Mouse (Mus musculus) limb, embryonic 13.5 days (tissue): Measurements from ENCODE around the gene Ascl4. TPM values are rescaled to one million over a fixed set of nuclear protein-coding genes. Genes with fewer than 3 reads are reported as not detected.

Experiments
- ATAC-seq: fragments of 200-750 bp; cut with Nextera tagmentation; 2 replicates; pipeline ENCODE4 v1.8.0; 2017; ENCODE audit warnings: low read depth, moderate number of reproducible peaks, moderate TSS enrichment; ENCODE audit not compliant: low FRiP score
- H3K27ac ChIP-seq: fragments of 300-500 bp; sonication (generic); 2 replicates; pipeline ENCODE4 v1.5.1; 2015; ENCODE audit warnings: inconsistent platforms, mild to moderate bottlenecking, moderate library complexity
- H3K27me3 ChIP-seq: fragments of 300-500 bp; sonication (generic); 2 replicates; pipeline ENCODE4 v1.6.1; 2015; ENCODE audit warnings: mild to moderate bottlenecking, inconsistent platforms
- H3K36me3 ChIP-seq: fragments of 300-500 bp; sonication (generic); 2 replicates; pipeline ENCODE4 v1.6.1; 2015; ENCODE audit warnings: inconsistent platforms, mild to moderate bottlenecking, moderate library complexity
- H3K4me1 ChIP-seq: fragments of 300-500 bp; sonication (generic); 2 replicates; pipeline ENCODE4 v1.6.1; 2015; ENCODE audit warnings: inconsistent platforms
- H3K4me2 ChIP-seq: fragments of 300-500 bp; sonication (generic); replicated peaks from 2 replicates; pipeline ENCODE4 v1.6.1; 2015; ENCODE audit warnings: inconsistent platforms, mild to moderate bottlenecking, moderate library complexity
- H3K4me3 ChIP-seq: fragments of 300-500 bp; sonication (generic); 2 replicates; pipeline ENCODE4 v1.5.1; 2015; ENCODE audit warnings: moderate library complexity, mild to moderate bottlenecking, inconsistent platforms
- H3K9ac ChIP-seq: fragments of 300-500 bp; sonication (generic); 2 replicates; pipeline ENCODE4 v1.6.1; 2015; ENCODE audit warnings: mild to moderate bottlenecking, inconsistent platforms
- H3K9me3 ChIP-seq: fragments of 300-500 bp; sonication (generic); 2 replicates; pipeline ENCODE4 v1.6.1; 2016; ENCODE audit warnings: inconsistent platforms
- WGBS: fragments of 180-500 bp; shearing (Covaris S2); methylation state at CpG from one replicate; pipeline ENCODE4 v1.1.7; 2015; 5-methylcytosine and 5-hydroxymethylcytosine counted together
- polyA plus RNA-seq: library from polyadenylated mRNA; unstranded; fragments of >200 nt; fragmentation: Nextera tagmentation; extraction: Ambion mirVana; gene quantifications from 2 replicates; pipeline ENCODE4 v1.2.1, GENCODE M21; 2015

Gene Ascl4
- polyA plus RNA-seq, 1 experiment from 2014 or later: 0.66 TPM

GRCm38 (mm10) chr10:85989412-85990115 is 62.1 kb downstream of the Ascl4 start:
- H3K36me3 ChIP-seq: no peaks in the 10 kb centered on the region
- no peak overlapping the region for H3K4me2 ChIP-seq
- 0 out of 2 replicates have a peak, but pooled peaks cover 3% of the 10 kb centered on the region for H3K4me1 ChIP-seq
- ATAC-seq: no peak
- H3K4me3 ChIP-seq: no peak overlapping the region
- H3K27me3 ChIP-seq: no peaks in the 10 kb centered on the region
- no peaks in the 10 kb centered on the region for H3K9me3 ChIP-seq
- WGBS: 72% methylated on average over 6 of the region's 6 CpGs
- no peak overlapping the region for H3K27ac ChIP-seq
- H3K9ac ChIP-seq: no peak overlapping the region

DNA sequence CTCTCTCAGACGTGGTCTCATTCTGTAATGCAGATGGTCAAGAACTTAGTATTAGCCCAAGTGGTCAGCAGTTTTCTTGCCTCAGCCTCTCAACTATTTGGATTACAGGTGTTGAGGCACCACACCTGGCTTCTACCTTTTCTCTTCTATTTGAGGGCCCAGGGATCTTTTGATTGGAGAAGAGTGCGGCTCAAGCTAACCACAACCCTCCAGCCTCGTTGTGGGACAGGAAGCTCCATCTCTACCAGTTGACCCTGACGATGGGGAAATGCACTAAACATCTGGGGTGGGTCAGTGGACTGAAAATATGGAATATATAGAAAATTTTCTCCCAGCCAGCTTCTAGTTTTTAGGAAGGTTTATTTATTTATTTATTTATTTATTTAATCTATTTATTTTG is 64.9 kb downstream of the Ascl4 start:
- Histone ChIP-seq H3K27me3 (no peaks in the 10 kb centered on the region), H3K9me3 (no peaks in the 10 kb centered on the region)
- ATAC-seq: no peak

DNA sequence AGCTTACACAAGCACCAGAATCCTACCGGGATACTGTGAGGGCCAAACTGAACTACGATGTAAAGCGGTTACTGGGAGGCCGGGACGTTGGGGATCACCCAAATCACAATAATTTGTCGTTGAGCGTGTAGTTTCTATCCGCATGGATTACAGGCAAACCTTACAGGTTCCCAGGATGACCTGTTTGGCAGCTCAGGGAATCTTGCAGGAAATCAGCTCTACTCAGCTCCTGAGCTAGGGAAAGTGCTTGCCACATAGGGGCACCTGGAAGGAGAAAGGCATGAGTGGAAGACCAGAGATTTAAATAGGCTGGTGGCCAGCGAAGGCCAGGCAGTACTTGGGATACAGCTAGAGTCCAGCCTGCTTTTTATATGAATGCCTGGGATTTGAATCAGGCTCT is 66.4 kb downstream of the Ascl4 start:
- no peaks in the 10 kb centered on the region for H3K36me3 ChIP-seq
- 80% methylated on average over 9 of the region's 9 CpGs for WGBS
- no peaks in the 10 kb centered on the region for H3K9me3 ChIP-seq
- H3K4me3 ChIP-seq: no peak overlapping the region
- ATAC-seq: no peak
- H3K27ac ChIP-seq: no peak overlapping the region
- 0 out of 2 replicates have a peak, but pooled peaks cover 3% of the 10 kb centered on the region for H3K4me1 ChIP-seq
- H3K9ac ChIP-seq: no peak overlapping the region
- no peak overlapping the region for H3K4me2 ChIP-seq
- no peaks in the 10 kb centered on the region for H3K27me3 ChIP-seq

More for the DNA sequence above, 64.9 kb downstream of the Ascl4 start:
- Histone ChIP-seq H3K4me2 (no peak overlapping the region), H3K4me3 (no peak overlapping the region), H3K9ac (no peak overlapping the region), H3K36me3 (no peaks in the 10 kb centered on the region), H3K27ac (no peak overlapping the region), H3K4me1 (0 out of 2 replicates have a peak, but pooled peaks cover 3% of the 10 kb centered on the region)
- WGBS: 86% methylated on average over 4 of the region's 4 CpGs

DNA sequence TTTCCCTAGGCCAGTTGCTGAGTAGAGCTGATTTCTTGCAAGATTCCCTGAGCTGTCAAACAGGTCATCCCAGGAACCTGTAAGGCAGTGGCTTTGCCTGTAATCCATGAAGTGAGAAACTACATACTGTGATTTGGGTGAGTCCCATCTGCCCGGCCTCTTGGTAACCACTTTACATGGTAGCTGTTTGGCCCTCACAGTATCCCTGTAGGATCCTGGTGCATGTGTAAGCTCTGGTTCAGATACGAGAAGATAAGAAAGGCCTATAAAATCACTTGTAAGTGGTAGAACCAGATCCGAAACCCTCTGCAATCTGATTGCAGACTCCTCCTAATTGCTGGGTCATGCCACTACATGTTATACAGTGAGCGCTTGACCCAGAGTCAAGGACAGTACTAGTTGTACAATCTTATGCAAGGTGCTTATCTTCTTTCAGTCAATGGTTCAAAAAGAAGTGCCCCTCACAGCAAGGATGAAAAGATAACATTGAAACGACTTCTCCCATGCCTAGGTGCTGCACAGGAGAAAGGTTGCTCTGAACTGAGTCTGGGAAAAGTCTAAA is 67.1 kb downstream of the Ascl4 start:
- Histone ChIP-seq H3K27ac (no peak overlapping the region), H3K36me3 (no peaks in the 10 kb centered on the region), H3K9me3 (no peaks in the 10 kb centered on the region), H3K27me3 (no peaks in the 10 kb centered on the region), H3K4me3 (no peak overlapping the region), H3K4me2 (no peak overlapping the region), H3K4me1 (0 out of 2 replicates have a peak, but pooled peaks cover 3% of the 10 kb centered on the region), H3K9ac (no peak overlapping the region)
- ATAC-seq: no peak
- WGBS: 74% methylated on average over 5 of the region's 5 CpGs

Other genes with a start within 250 kb of the Ascl4 start
- 82.6 and 86.8 TPM in 2 replicates for gene Pwp1, start 98.2 kb upstream of the Ascl4 start, polyA plus RNA-seq
- gene Prdm4, start 10.5 kb upstream of the Ascl4 start, polyA plus RNA-seq: 18.3 and 19.1 TPM in 2 replicates
- 219 and 222 TPM in 2 replicates for gene Rtcb, start 30.1 kb downstream of the Ascl4 start, polyA plus RNA-seq
- gene Bpifc, start 84.2 kb downstream of the Ascl4 start, polyA plus RNA-seq: 0.42 and 0.47 TPM in 2 replicates
- 33.3 and 33.5 TPM in 2 replicates for gene Fbxo7, start 94.3 kb downstream of the Ascl4 start, polyA plus RNA-seq